Mouse (Mus musculus): ENCODE measurements around the gene Cacng4.

Gene Cacng4

DNA sequence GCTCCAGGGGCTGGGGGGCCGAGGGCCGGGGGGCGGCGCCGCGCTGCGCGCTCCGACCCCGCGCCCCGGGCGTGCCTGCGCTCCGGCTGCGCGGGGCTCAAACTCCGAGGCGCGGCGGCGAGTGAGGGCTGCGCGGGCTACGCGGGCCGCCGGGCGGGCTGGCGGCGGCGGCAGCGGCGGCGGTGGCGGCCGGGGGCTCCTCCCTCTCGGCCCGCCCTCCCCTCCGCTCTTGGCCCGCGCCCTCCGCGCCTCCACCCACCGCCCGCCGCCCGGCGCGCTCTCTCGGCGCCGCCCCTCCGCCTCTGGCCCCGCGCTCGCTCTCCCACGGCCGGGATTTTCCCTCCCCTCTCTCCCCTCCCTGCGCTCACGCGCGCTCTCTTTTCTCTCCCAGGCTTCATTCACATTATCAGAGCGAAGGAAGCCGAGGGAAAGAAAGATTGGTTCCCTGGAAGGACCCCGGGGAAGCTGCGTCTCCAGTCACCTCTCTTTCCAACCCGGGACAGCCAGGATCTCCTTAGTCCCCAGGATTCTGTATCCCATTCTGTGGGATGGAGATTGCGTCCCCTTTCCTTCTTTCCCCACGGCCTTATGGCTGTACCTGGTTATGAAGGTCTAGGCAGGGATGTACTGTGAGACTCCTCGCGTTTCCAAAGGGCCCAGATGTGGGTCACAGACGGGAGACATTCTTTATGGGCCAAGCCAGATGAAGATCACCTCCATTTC, at the start of gene Cacng4:
Gene Cacng4 (minus strand): TSS at position 11 of the 723 bp plus-strand sequence.
- in situ Hi-C loops (cut with MboI, MseI): loop anchor here (10.0 kb wide), 1 partner anchor 490 kb away; no protein-coding TSS in a partner anchor

- in situ Hi-C loops (cut with MboI, MseI): no loop called here
These were observed 39.1 kb upstream of the Cacng4 start for GRCm38 (mm10) chr11:107833351-107834040.

DNA sequence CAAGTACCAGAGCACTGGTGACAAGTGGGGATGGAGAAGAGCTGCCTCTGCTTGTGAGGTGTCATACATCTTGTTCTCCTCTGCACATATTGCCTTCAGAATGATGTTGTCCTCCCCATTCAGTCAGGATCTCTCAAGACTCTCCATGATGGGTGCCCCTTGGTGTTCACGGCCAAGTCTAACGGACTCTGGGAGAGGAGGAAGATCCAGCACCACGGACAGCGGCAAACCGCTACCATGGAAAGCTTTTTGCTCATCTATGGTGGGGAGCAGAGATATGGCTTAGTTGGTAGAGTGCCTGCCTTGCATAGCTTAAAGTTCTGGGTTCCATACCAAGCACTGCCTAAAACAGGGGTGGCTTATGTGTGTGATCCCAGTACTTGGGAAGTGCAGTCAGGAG, 22.8 kb upstream of the Cacng4 start:
- in situ Hi-C loops (cut with MboI, MseI): no loop called here

DNA sequence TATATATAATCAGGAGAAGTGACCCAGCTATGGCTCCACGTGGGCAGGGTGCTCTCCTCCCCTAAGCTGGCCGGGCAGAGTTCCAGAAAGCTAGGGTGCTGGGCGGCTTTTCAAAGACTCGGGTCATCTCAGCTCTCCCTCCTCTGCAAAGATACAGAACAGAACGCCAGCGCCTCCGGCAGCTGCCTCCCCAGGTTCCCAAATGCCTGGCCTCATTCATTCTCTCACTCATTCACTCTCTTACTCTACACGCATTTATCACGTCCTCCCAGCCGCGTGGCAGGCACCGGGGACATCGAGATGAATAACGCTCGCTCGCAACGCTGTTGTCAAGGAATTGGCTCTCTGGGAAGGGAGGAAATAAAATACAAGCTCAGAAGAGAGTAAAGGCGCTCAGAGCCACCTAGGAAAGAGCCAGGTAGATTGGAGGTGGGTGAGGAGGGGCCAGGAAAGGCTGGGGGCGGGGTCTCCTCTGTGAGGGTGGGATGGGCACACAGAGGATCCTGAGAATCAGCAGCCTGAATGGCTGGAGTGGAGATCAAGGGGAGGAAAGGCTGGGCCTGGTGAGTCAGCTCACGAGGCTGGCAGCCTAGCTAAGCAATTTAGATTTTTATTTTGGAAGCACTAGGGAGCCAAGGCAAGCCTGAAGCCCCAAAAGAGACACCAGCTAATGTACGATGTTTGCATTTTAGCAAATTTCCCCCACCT, 18.7 kb upstream of the Cacng4 start:
- in situ Hi-C loops (cut with MboI, MseI): no loop called here

DNA sequence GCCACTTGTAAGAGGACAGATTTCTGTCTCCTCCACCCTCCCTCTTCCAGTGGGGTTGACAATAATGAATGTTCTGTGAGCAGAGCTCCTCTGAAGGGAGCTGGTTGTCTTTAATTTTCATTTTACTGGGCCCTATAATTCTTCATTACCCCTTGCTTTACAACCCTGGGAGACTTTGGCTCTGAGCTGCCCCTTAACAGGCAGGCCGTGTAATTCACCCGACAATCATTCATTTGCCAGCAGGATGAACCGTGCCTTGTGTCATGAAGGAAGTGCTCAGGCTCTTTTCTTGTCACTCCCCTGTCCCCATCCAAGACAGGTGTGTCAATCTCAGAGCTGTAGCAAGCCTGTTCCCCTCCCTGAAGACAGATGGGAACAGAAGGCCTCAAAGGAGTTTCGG, 18.1 kb upstream of the Cacng4 start:
- in situ Hi-C loops (cut with MboI, MseI): no loop called here

DNA sequence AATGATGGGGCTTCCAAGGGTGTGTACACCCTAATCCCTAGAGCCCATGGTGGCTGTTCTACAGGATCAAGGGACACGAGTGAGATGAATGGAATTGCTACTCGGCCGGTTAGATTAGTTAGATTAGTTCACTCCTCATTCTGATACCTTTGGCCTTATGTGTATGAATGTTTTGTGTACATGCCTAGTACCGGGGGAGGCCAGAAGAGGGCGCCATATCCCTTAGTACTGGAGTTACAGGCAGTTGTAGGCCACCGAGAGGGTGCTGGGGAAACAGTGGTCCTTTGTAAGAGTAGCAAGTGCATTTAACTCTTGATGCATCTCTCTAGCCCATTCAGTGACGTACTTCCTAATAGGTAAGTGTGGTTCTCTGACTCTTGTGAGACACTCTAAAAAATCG, 14.2 kb upstream of the Cacng4 start:
- in situ Hi-C loops (cut with MboI, MseI): no loop called here

GRCm38 (mm10) chr11:107806058-107806457, 11.7 kb upstream of the Cacng4 start:
- in situ Hi-C loops (cut with MboI, MseI): no loop called here

DNA sequence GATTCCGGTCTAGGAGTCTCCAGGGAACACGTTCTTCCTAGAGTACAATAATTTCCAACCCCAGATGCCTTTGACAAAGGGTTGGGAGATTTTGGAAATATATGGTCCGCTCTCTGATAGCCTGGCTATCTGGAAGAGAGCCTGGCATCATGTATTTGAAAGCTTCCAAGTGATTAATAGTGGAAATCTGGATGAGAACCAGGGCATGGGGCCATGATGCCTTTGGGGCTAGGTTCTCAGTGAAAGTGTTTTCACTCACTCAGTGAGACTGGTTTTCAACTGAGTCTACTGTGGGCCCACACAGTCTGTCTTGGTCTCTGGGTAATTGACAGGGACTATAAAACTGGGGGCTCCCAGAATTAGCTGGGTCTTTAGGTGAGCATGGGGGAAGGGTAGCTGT, 7.6 kb upstream of the Cacng4 start:
- in situ Hi-C loops (cut with MboI, MseI): no loop called here

DNA sequence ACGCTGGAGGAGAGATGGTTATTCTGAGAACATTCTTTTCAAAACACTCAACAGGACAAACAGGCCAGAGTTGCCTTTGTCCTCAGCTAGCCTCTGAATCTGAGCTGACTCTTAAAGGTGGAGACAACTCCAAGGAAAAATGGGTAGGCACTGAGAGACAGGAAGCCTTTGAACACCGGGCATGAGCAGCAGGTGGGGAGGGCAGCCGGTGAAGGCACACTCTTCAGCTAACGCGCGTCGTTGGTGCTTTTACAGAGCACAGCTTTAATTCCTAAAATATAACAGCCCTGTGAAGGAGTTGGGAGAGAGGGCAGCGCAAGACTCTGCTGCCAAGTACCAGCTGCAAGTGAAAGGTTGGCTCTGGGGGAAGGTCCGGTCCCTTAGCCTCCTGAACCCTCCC, 5.0 kb upstream of the Cacng4 start:
- in situ Hi-C loops (cut with MboI, MseI): loop anchor here (10.0 kb wide), 1 partner anchor 485 kb away; no protein-coding TSS in a partner anchor

DNA sequence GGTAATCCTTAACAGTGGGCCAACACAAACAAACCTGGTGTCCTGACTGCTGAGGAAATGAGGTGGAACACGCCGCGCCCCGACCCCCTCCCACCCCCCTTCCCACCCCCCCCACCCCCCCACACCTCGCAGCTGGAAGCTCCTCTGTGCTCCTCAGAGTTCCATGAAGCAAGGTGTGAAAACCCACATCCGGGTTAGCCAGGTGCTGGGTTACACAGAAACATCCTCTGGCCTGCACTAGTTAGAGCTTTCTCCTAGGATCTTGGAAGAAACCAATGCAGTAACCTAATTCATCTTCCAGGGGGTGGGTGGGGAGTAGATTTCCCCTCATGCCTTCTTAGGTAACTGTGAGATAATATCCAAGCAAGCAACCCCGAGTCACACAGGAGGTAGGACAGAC, 2.0 kb upstream of the Cacng4 start:
- in situ Hi-C loops (cut with MboI, MseI): loop anchor here (10.0 kb wide), 1 partner anchor 488 kb away; no protein-coding TSS in a partner anchor

GRCm38 (mm10) chr11:107795384-107796035, 1.2 kb upstream of the Cacng4 start:
- in situ Hi-C loops (cut with MboI, MseI): loop anchor here (10.0 kb wide), 1 partner anchor 489 kb away; no protein-coding TSS in a partner anchor

DNA sequence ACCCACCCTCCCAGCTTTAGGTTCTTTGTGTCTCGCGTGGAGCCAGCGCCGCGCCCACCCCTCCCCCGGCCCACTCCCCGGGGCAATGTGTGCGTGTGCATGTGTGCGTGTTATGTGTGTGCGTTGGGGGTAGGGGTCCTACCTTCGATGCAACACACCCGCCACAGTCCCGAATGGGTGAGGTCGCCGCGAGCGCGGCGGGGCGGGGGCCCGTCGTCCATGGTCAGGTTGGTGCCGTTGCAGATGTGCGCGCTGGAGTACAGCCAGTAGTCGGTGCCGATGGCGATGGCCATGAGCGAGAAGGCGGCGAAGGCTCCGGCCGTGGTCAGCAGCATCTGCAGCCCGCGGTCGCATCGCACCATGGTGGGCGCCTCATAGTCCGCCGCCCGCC, 259 bp downstream of the Cacng4 start:
- in situ Hi-C loops (cut with MboI, MseI): loop anchor here (10.0 kb wide), 1 partner anchor 491 kb away; no protein-coding TSS in a partner anchor

DNA sequence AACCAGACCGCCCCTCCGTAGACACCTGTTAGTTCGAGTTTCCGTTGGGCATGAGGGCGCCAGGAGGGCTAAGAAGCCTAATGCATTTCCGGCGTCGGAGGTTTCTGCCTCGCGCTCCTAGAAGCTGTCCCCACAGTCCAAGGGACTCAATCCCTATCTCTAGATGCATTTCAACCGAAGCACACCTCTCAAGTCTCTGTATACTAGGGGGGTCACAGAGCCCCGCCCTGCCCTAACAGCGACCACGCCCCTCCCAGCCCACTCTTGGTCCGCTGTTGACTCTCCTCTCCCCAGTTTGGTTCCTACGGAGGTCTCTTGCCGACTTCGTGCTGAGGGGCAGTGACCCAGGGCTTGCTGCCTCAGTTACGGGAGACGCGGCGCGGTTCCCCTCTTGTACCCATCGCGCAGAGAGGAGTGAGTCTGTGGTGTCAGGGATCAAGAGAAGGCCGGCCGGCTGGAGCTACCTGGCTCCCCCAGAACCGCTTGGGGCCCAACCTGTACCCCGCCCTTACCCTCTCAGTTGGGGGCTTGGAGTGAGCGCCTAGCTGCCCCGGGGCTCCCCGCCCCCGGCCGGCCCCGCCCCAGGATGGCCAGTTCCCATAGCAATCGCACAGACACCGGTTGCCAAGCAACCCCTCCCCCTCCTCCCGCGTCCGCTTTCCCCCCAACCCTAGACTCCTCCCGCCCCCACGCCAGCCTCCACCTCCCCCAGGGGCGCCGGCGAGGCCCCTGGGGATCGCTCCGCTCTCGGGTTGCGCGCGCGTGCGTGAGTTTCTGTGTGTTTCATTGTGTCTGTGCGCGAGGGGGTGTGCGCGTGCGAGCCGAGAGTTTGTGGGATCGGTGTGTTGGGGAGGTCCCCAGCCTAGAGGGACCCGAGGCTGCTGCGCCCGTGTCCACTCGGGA, 906 bp downstream of the Cacng4 start:
- in situ Hi-C loops (cut with MboI, MseI): loop anchor here (10.0 kb wide), 1 partner anchor 491 kb away; no protein-coding TSS in a partner anchor

DNA sequence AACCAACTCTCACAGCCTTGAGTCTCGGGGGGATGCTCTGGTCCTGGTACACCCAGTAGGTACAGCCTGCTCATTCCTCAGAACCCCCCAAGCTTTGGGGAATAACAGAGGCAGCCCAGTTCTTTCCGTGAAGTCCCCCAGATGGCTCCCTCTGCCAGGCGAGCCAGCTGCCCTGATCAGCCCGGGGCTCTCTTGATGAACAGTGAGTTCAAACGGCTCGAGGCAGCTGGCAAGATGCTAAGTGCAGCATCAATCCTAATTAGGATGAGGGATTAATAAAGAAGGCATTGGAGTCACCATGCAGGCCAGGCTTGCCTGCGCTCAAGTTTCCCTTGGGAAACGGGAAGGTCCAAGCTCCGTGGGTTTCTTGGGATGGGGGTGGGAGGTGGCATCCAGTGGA, 2.2 kb downstream of the Cacng4 start:
- in situ Hi-C loops (cut with MboI, MseI): loop anchor here (10.0 kb wide), 1 partner anchor 493 kb away; no protein-coding TSS in a partner anchor

DNA sequence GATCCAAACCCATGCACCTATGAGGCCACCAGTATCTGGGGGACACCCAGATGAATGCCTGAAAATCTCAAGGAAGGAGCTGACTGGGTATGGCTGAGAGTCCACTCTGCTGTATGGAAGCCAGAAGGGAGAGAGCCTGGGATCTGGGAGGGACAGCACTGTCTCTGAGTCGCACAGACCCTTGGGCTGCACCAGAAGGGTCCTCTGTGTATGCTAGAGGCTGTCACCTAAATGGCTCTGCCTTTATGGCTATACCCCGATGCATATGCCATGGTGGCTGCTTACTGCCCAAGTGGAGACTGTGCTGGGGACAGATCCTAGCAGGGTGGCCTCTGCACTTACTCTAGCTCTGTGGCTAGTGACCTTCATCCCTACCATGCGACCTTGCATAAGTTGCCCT, 8.6 kb downstream of the Cacng4 start:
- in situ Hi-C loops (cut with MboI, MseI): no loop called here

GRCm38 (mm10) chr11:107785288-107785687, 9.1 kb downstream of the Cacng4 start:
- in situ Hi-C loops (cut with MboI, MseI): no loop called here

DNA sequence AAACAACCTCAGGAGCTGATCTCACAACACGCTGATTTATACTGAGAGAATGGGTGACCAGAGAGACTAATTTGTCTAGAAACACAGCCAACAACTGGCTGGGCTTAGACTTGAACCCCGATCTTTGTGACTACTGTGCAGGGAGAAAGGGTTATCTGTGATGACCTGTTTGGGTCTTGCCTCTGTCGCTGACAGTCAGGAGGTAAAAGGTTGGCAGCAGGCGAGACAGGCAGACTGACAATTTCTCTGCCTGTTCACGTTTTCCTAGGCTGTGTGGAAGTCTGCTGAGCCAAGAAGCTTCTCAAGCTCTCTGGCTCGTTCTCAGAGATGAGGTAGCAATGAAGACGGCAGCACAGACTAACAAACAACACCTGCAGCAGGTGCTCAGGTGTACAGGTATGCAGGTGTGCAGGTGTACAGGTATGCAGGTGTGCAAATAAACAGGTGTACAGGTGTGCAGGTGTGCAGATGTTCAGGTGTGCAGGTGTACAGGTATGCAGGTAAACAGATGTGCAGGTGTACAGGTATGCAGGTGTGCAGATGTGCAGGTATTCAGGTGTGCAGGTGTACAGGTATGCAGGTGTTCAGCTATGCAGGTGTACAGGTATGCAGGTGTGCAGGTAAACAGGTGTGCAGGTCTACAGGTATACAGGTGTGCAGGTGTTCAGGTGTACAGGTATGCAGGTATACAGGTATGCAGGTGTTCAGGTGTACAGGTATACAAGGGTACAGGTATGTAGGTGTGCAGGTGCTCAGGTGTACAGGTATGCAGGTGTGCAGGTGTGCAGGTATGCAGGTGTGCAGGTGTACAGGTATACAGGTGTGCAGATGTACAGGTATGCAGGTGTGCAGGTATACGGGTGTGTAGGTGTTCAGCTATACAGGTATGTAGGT, 10.2 kb downstream of the Cacng4 start:
- in situ Hi-C loops (cut with MboI, MseI): no loop called here

DNA sequence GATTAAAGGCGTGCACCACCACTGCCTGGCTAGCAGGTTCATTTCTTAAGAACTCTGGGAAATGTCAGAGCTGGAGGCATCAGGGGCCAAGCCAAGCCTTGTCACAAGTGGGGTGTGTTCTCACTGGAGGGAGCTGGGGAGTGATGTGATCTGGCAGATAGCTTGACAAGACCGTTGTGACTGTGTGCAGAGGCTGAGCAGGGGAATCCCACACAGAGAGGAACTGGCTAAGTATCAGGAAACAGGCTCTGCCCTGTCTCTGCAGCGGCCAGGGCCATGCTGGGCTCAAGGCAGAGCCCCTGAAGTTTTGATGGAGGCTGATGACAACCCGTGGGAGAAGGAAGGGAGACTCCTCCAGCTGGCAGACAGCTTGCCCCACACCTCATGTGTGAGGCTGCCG, 11.8 kb downstream of the Cacng4 start:
- in situ Hi-C loops (cut with MboI, MseI): no loop called here

DNA sequence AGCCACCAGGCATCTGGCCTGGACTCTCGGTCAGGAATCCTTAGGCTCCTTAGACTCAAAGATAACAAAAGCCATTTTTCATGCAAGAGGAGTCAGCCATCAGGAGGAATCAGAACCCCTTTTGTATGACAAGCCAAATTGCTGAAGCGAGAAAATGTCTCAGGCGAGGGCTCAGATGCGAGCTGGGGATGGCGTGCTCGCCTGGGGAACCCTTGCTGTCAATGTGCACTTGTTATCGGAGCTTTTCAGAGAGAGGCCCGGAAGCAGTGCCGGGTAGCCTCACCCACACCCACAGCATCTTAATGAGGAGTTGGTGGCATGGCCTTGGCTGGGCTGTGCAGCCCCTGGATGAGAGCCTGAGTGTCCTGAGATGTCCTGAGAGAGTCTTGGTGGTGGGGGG, 15.5 kb downstream of the Cacng4 start:
- in situ Hi-C loops (cut with MboI, MseI): no loop called here

- in situ Hi-C loops (cut with MboI, MseI): no loop called here
These were observed 16.9 kb downstream of the Cacng4 start for GRCm38 (mm10) chr11:107777487-107777886.
